ENCODE assay signal across 9 mouse cellular contexts in genomic region chr4:95483571-95483970, GRCm38 (mm10).
DNase-seq lines count a peak whose midpoint lies in the region; ATAC-seq lines count a peak whose summit lies in the region.
"Had no signal": no experiment of that assay in that cellular context is flagged by ENCODE, and none has a peak within 500 bp of the region (broad histone marks: within the 10 kb centered on the region; RNA-seq: fewer than 3 reads in every experiment).

No protein-coding gene starts in this region.

- WGBS in intestine, embryonic 16.5 days = 36% methylated on average over 6 of the region's 6 CpGs

- no peak overlapping the region for H3K4me3 ChIP-seq in intestine, embryonic 16.5 days (ENCODE audit: low read length)
- H3K4me3 ChIP-seq: liver, embryonic 13.5 days had no signal

- H3K9me3 ChIP-seq in intestine, embryonic 16.5 days (ENCODE audit: control insufficient read depth, low read length) = no peaks in the 10 kb centered on the region
- H3K9me3 ChIP-seq: liver, embryonic 13.5 days had no signal

- H3K27me3 ChIP-seq in intestine, embryonic 16.5 days (replicated peaks; ENCODE audit: control insufficient read depth, insufficient read depth, low read length) = no peaks in the 10 kb centered on the region
- H3K27me3 ChIP-seq: liver, embryonic 13.5 days had no signal

- peaks cover 16% of the 10 kb centered on the region for H3K4me1 ChIP-seq in intestine, embryonic 16.5 days (ENCODE audit: control insufficient read depth, insufficient read depth, low read length)

- peak; percentile 83 for ATAC-seq in intestine, embryonic 16.5 days
- no peak for ATAC-seq in megakaryocyte, adult 5-6 weeks (ENCODE audit: poor library complexity, severe bottlenecking)

- H3K36me3 ChIP-seq in intestine, embryonic 16.5 days (ENCODE audit: control insufficient read depth, insufficient read depth, low read length) = no peaks in the 10 kb centered on the region
- H3K36me3 ChIP-seq: liver, embryonic 13.5 days had no signal

- DNase-seq in adrenal gland, postnatal 14 days = peak; percentile 52
- peak; percentile 33 for DNase-seq in gastrocnemius, postnatal 10 days
- peak; percentile 71 to 88 for DNase-seq in lung, postnatal 4 days
- DNase-seq in right cerebral cortex, postnatal 25 days = no peak
- DNase-seq in thymus, postnatal 14 days = no peak
- no peak for DNase-seq in embryo, embryonic 10.5 days (ENCODE audit: low spot score)
- DNase-seq: liver, embryonic 13.5 days had no signal

- no peak overlapping the region for H3K4me2 ChIP-seq in intestine, embryonic 16.5 days (ENCODE audit: low read depth, low read length)
- H3K4me2 ChIP-seq: liver, embryonic 13.5 days had no signal

- no peak overlapping the region for H3K9ac ChIP-seq in intestine, embryonic 16.5 days (ENCODE audit: low read depth, low read length)
- H3K9ac ChIP-seq: liver, embryonic 13.5 days had no signal

- H3K27ac ChIP-seq in intestine, embryonic 16.5 days (ENCODE audit: low read length) = peak overlapping the region; percentile 20; the same call in 1 of the 2 replicates
- H3K27ac ChIP-seq: liver, embryonic 13.5 days had no signal

Comparison
In these comparisons a context has a peak if more than half of its experiments do, and no peak if none do; other contexts are left out.
1. DNase-seq: peak in adrenal gland, postnatal 14 days (single experiment), gastrocnemius, postnatal 10 days (single experiment) and lung, postnatal 4 days (2 of 2); none in right cerebral cortex, postnatal 25 days (single experiment), thymus, postnatal 14 days (single experiment) and embryo, embryonic 10.5 days (single experiment).